8 mouse cellular contexts compared by ENCODE assay signal in the genomic region with DNA sequence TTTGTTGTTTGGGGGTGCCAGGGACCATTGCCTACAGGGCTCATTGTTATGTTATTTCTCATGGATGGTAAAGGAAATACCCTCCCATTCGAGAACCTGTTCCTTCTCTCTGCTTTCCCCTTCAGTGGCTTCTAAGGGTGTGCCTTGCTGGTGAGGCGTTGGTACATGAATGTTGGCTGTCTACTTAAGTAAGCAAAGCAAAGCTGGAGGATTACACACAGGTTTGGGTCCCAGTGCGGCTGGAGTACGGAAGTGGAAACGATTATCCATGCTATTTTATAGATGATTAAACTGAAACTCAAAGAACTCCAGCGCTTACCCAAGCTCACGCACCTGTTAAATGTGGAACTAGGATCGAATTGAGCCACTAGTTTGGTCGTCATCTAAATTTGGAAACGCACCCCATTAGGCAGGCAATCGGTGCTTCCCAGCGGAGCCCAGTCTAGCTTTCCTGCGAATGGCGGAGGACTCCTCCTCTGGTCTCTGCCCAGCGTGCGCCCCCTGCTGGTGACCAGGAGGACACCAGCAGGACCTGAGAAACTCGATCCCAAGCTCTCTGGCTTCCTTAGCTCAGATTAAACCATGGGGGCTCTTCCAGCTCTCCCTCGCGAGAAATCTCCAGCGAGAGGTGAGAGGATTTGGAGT. TPM values are rescaled to one million over a fixed set of nuclear protein-coding genes. Genes with fewer than 3 reads are reported as not detected.
DNase-seq lines count a peak whose midpoint lies in the region; ATAC-seq and TF ChIP-seq lines count a peak whose summit lies in the region.

No protein-coding gene starts in this region.

- DNase-seq in MN1 (ENCODE audit: low spot score) = peak; percentile 92
- peak; percentile 83 for DNase-seq in cerebellum, adult 8-10 months
- DNase-seq in hindbrain, embryonic 10.5 days (ENCODE audit: low spot score) = peak; percentile 89
- peak; percentile 43 for DNase-seq in layer of hippocampus, adult 9-10 months (ENCODE audit: low spot score)
- DNase-seq in ovary, adult 18-20 months (ENCODE audit: low spot score) = peak; percentile 62
- peak; percentile 79 for DNase-seq in thymus, adult 2 months

- under 1% methylated on average over 20 of the region's 20 CpGs for WGBS in hindbrain, embryonic 10.5 days
- WGBS in lung, embryonic 16.5 days = under 1% methylated on average over 20 of the region's 20 CpGs
- whole genome bisulfite sequencing in thymus, adult 2 months = 3% methylated on average over 20 of the region's 20 CpGs

- no peak for TF ChIP-seq POLR2A in thymus, adult 2 months (IDR thresholded peaks at IDR 0.05; ENCODE audit: control insufficient read depth, extremely low read depth, insufficient read depth, low read length, poor library complexity)

- H3K27ac ChIP-seq in hindbrain, embryonic 10.5 days = peak overlapping the region; percentile 78
- H3K27ac ChIP-seq in lung, embryonic 16.5 days (ENCODE audit: low read length) = peak overlapping the region; percentile 33
- no peak overlapping the region for H3K27ac ChIP-seq in thymus, adult 2 months (ENCODE audit: control insufficient read depth, insufficient read depth, low read length)

- no peaks in the 10 kb centered on the region for H3K9me3 ChIP-seq in hindbrain, embryonic 10.5 days
- no peaks in the 10 kb centered on the region for H3K9me3 ChIP-seq in lung, embryonic 16.5 days (ENCODE audit: control insufficient read depth, low read length)

- peak overlapping the region; percentile 58 for H3K4me3 ChIP-seq in hindbrain, embryonic 10.5 days
- peak overlapping the region; percentile 46 for H3K4me3 ChIP-seq in lung, embryonic 16.5 days (ENCODE audit: low read length)
- peak overlapping the region; percentile 26; the same call in 1 of the 2 replicates for H3K4me3 ChIP-seq in thymus, adult 2 months (ENCODE audit: control insufficient read depth, insufficient read depth, low read length)

- no peaks in the 10 kb centered on the region for H3K36me3 ChIP-seq in hindbrain, embryonic 10.5 days
- H3K36me3 ChIP-seq in lung, embryonic 16.5 days (ENCODE audit: control insufficient read depth, insufficient read depth, low read length) = no peaks in the 10 kb centered on the region
- H3K36me3 ChIP-seq in thymus, adult 2 months (ENCODE audit: control insufficient read depth, insufficient read depth, low read length) = no peaks in the 10 kb centered on the region

- peak overlapping the region; percentile 79 for H3K4me2 ChIP-seq in lung, embryonic 16.5 days (ENCODE audit: low read depth, low read length)

- H3K27me3 ChIP-seq in hindbrain, embryonic 10.5 days (ENCODE audit: insufficient read depth, poor library complexity, severe bottlenecking) = peaks cover 41% of the 10 kb centered on the region
- H3K27me3 ChIP-seq in lung, embryonic 16.5 days (ENCODE audit: control insufficient read depth, insufficient read depth, low read depth, low read length) = no peaks in the 10 kb centered on the region; the same call in 1 of the 2 replicates
- no peaks in the 10 kb centered on the region for H3K27me3 ChIP-seq in thymus, adult 2 months (ENCODE audit: control insufficient read depth, insufficient read depth, low read length)

- TF ChIP-seq CTCF in thymus, adult 2 months (IDR thresholded peaks at IDR 0.05; ENCODE audit: borderline replicate concordance, control insufficient read depth, extremely low read depth, insufficient read depth, low read length, poor library complexity) = peak; percentile 99

- peak; percentile 96 for ATAC-seq in frontal cortex, adult (ENCODE audit: low TSS enrichment)
- peak; percentile 76 for ATAC-seq in lung, embryonic 16.5 days (ENCODE audit: low read depth)

- peak overlapping the region; percentile 47 for H3K9ac ChIP-seq in lung, embryonic 16.5 days (ENCODE audit: low read length)

- peaks cover 51% of the 10 kb centered on the region for H3K4me1 ChIP-seq in hindbrain, embryonic 10.5 days (replicated peaks)
- peaks cover 10% of the 10 kb centered on the region for H3K4me1 ChIP-seq in lung, embryonic 16.5 days (replicated peaks; ENCODE audit: control insufficient read depth, insufficient read depth, low read length)
- peaks cover 4% of the 10 kb centered on the region; the same call in 1 of the 2 replicates for H3K4me1 ChIP-seq in thymus, adult 2 months (replicated peaks; ENCODE audit: control insufficient read depth, insufficient read depth, low read length)

RNA-seq across cellular contexts. Expression of gene Tlr5, which starts 5.3 kb away (rescaled TPM):
- polyA plus RNA-seq in hindbrain, embryonic 10.5 days (2016; fragmentation: Nextera tagmentation; extraction: Ambion mirVana) = 0.33 and 0.42 TPM in 2 replicates
- polyA plus RNA-seq in lung, embryonic 16.5 days (2015; fragmentation: Nextera tagmentation; extraction: Ambion mirVana) = 1.3 TPM in 2 replicates
- 0.82 and 1.1 TPM in 2 replicates for polyA plus RNA-seq in thymus, adult 2 months (2012; rRNA removed)
